Mouse (Mus musculus) CH12.LX (cell line): ENCODE measurements around the gene Keap1. TPM values are rescaled to one million over a fixed set of nuclear protein-coding genes. Genes with fewer than 3 reads are reported as not detected.

ENCODE experiments used
- DNase-seq: peaks from one replicate; pipeline ENCODE4 v3.0.0-alpha.2; 2013; ENCODE audit errors: extremely low read depth
- H3K27ac ChIP-seq: 2 replicates; pipeline ENCODE4 v1.5.1; 2012; ENCODE audit warnings: low read depth, mild to moderate bottlenecking, control low read depth, moderate library complexity; ENCODE audit not compliant: insufficient read depth
- H3K27me3 ChIP-seq: replicated peaks from 2 replicates; pipeline ENCODE3; 2012; ENCODE audit warnings: inconsistent platforms
- H3K36me3 ChIP-seq, 2 experiments: replicated peaks in 1 of 2; 2 replicates each; pipeline versions ENCODE3 to v1.6.1; 2012; ENCODE audit warnings: inconsistent platforms in 1 of 2, low read length in 1 of 2, mild to moderate bottlenecking in 1 of 2, mixed read lengths in 1 of 2, moderate library complexity in 1 of 2; ENCODE audit not compliant: control insufficient read depth in 1 of 2, insufficient read depth in 1 of 2
- H3K4me1 ChIP-seq, 2 experiments: 2 replicates each; pipeline ENCODE4 v1.6.1; 2012; ENCODE audit warnings: inconsistent platforms in 1 of 2, moderate library complexity in 1 of 2; ENCODE audit not compliant: insufficient read depth in 2 of 2, control insufficient read depth in 1 of 2
- H3K4me2 ChIP-seq: 2 replicates; pipeline ENCODE4 v1.6.1; 2012; ENCODE audit warnings: low read depth, mild to moderate bottlenecking, control low read depth; ENCODE audit not compliant: poor library complexity, insufficient read depth, severe bottlenecking
- H3K4me3 ChIP-seq, 3 experiments: fragments of 150-350 bp in 1 of 3; sonication (generic) in 1 of 3; replicated peaks in 1 of 3; 2 replicates each; pipeline versions ENCODE3 to v1.5.1; 2011 to 2012; ENCODE audit warnings: low read depth in 2 of 3, low read length in 2 of 3, mild to moderate bottlenecking in 2 of 3, moderate library complexity in 2 of 3, control low read depth in 1 of 3, improper control_type of control experiment in 1 of 3, inconsistent platforms in 1 of 3, mixed read lengths in 1 of 3; ENCODE audit not compliant: poor library complexity in 1 of 3
- H3K79me2 ChIP-seq: replicated peaks from 2 replicates; pipeline ENCODE4 v1.6.1; 2012; ENCODE audit warnings: mild to moderate bottlenecking, moderate library complexity; ENCODE audit not compliant: control insufficient read depth, poor library complexity, insufficient read depth, severe bottlenecking; ENCODE audit errors: extremely low read depth
- H3K9ac ChIP-seq: 2 replicates; pipeline ENCODE4 v1.6.1; 2012; ENCODE audit warnings: low read depth, mild to moderate bottlenecking, control low read depth, moderate library complexity; ENCODE audit not compliant: insufficient read depth
- H3K9me3 ChIP-seq: replicated peaks from 2 replicates; pipeline ENCODE3; 2012; ENCODE audit warnings: low read length, inconsistent platforms, mixed read lengths
- CHD1 ChIP-seq: IDR thresholded peaks from 2 replicates; pipeline ENCODE4 v1.6.1; 2012; ENCODE audit warnings: low read depth, low read length, improper control_type of control experiment, inconsistent platforms
- CHD2 ChIP-seq: IDR thresholded peaks from 2 replicates; pipeline ENCODE4 v1.6.1; 2011; ENCODE audit warnings: low read length, improper control_type of control experiment
- CTCF ChIP-seq, 2 experiments: IDR thresholded peaks in 1 of 2; conservative IDR thresholded peaks in 1 of 2; 2 replicates each; pipeline ENCODE4 v1.5.1; 2011 to 2012; ENCODE audit warnings: low read depth in 2 of 2, low read length in 2 of 2, improper control_type of control experiment in 1 of 2, inconsistent platforms in 1 of 2, mild to moderate bottlenecking in 1 of 2, moderate library complexity in 1 of 2
- E2F4 ChIP-seq: IDR thresholded peaks from 2 replicates; pipeline ENCODE4 v1.6.1; 2011; ENCODE audit warnings: low read depth, low read length, improper control_type of control experiment; ENCODE audit not compliant: insufficient replicate concordance
- GABPA ChIP-seq: IDR thresholded peaks from 2 replicates; pipeline ENCODE4 v1.6.1; 2012; ENCODE audit warnings: low read depth, low read length, improper control_type of control experiment, inconsistent platforms; ENCODE audit not compliant: insufficient replicate concordance
- IRF4 ChIP-seq: IDR thresholded peaks from 2 replicates; pipeline ENCODE4 v1.6.1; 2014; ENCODE audit warnings: low read depth, mild to moderate bottlenecking, inconsistent platforms, low read length, improper control_type of control experiment
- KAT2A ChIP-seq: IDR thresholded peaks from 2 replicates; pipeline ENCODE4 v1.6.1; 2012; ENCODE audit warnings: low read length, improper control_type of control experiment, inconsistent platforms; ENCODE audit not compliant: insufficient replicate concordance
- MAFK ChIP-seq: IDR thresholded peaks from 2 replicates; pipeline ENCODE4 v1.6.1; 2011; ENCODE audit warnings: low read length, improper control_type of control experiment; ENCODE audit not compliant: insufficient replicate concordance
- MAX ChIP-seq: IDR thresholded peaks from 2 replicates; pipeline ENCODE4 v1.6.1; 2011; ENCODE audit warnings: low read length, improper control_type of control experiment
- MEF2A ChIP-seq: IDR thresholded peaks from 2 replicates; pipeline ENCODE4 v1.6.1; 2014; ENCODE audit warnings: low read depth, mild to moderate bottlenecking, inconsistent platforms, low read length, improper control_type of control experiment, borderline replicate concordance
- MYC ChIP-seq: IDR thresholded peaks from 2 replicates; pipeline ENCODE4 v1.6.1; 2011; ENCODE audit warnings: low read depth, mild to moderate bottlenecking, improper control_type of control experiment, low read length
- NELFE ChIP-seq: IDR thresholded peaks from 2 replicates; pipeline ENCODE4 v1.6.1; 2011; ENCODE audit warnings: low read depth, low read length, improper control_type of control experiment
- NRF1 ChIP-seq: IDR thresholded peaks from 2 replicates; pipeline ENCODE4 v1.6.1; 2014; ENCODE audit warnings: low read depth, mild to moderate bottlenecking, inconsistent platforms, low read length, improper control_type of control experiment, moderate library complexity
- POLR2A ChIP-seq: IDR thresholded peaks from 2 replicates; pipeline ENCODE4 v1.6.1; 2011; ENCODE audit warnings: low read depth, mild to moderate bottlenecking, improper control_type of control experiment, low read length
- POLR2AphosphoS2 ChIP-seq: IDR thresholded peaks from 2 replicates; pipeline ENCODE4 v1.6.1; 2011; ENCODE audit warnings: low read depth, low read length, improper control_type of control experiment
- TCF12 ChIP-seq: IDR thresholded peaks from 2 replicates; pipeline ENCODE4 v1.6.1; 2014; ENCODE audit warnings: low read depth, mild to moderate bottlenecking, inconsistent platforms, low read length, improper control_type of control experiment
- USF1 ChIP-seq: IDR thresholded peaks from 2 replicates; pipeline ENCODE4 v1.6.1; 2014; ENCODE audit warnings: low read depth, mild to moderate bottlenecking, inconsistent platforms, low read length, improper control_type of control experiment
- USF2 ChIP-seq: conservative IDR thresholded peaks from 2 replicates; pipeline ENCODE4 v1.6.1; 2011; ENCODE audit warnings: low read depth, low read length, improper control_type of control experiment
- ZKSCAN1 ChIP-seq: IDR thresholded peaks from 2 replicates; pipeline ENCODE4 v1.6.1; 2012; ENCODE audit warnings: low read depth, inconsistent platforms, low read length, improper control_type of control experiment, borderline replicate concordance
- ZNF384 ChIP-seq: IDR thresholded peaks from 2 replicates; pipeline ENCODE4 v1.6.1; 2012; ENCODE audit warnings: low read depth, low read length, improper control_type of control experiment, inconsistent platforms
- dilution Hi-C: fragments of 300-500 bp; cut with MboI; formaldehyde crosslinking; loops from 2 replicates; pipeline ENCODE4 v1.14.3; 2020; ENCODE audit warnings: low sequenced_read_pairs; ENCODE audit not compliant: extremely low pct_unique_long_range_greater_than_20kb, extremely low pct_ligation_motif_present
- in situ Hi-C: fragments of 300-500 bp; cut with MboI; formaldehyde crosslinking; loops from 3 replicates; pipeline ENCODE4 v1.14.3; 2019; ENCODE audit warnings: low sequenced_read_pairs, low pct_ligation_motif_present, low pct_unique_long_range_greater_than_20kb, mixed read lengths
- polyA plus RNA-seq: library from polyadenylated mRNA; unstranded; fragments of >175 nt; gene quantifications from 2 replicates; pipeline ENCODE4 v1.2.1, GENCODE M21; 2012; ENCODE audit warnings: low read depth; ENCODE audit not compliant: insufficient read length
- total RNA-seq, 2 experiments: library from RNA; depleted of rRNA; stranded (reverse); fragments of 300-350 nt in 1 of 2; fragments of >200 nt in 1 of 2; gene quantifications; 2 replicates each; pipeline ENCODE4 v1.2.3; 2012 to 2014

Keap1 gene
- total and polyA plus RNA-seq, 3 experiments, result 18.4 to 41.7 (median 31.2) TPM

GRCm38 (mm10) chr9:21180402-21180801 lies 58.8 kb downstream of the Keap1 start:
- H3K27ac ChIP-seq, result no peak overlapping the region
- TF ChIP-seq ZNF384 (no peak), NRF1 (no peak), NELFE (no peak), E2F4 (no peak), CHD1 (no peak), MAFK (no peak), MAX (no peak), USF2 (no peak), MEF2A (no peak), POLR2A (no peak), ZKSCAN1 (no peak), USF1 (no peak), CHD2 (no peak), CTCF (conservative IDR thresholded peaks at IDR 0.05 in 1 of 2, IDR thresholded peaks at IDR 0.05 in 1 of 2; ENCODE audit: low read depth in 2 of 2, low read length in 2 of 2) (no peak), MYC (no peak), POLR2AphosphoS2 (no peak), KAT2A (no peak), IRF4 (no peak), GABPA (no peak), TCF12 (no peak)
- no peak for DNase-seq
- H3K4me1 ChIP-seq, result peaks cover 21 to 40% of the 10 kb centered on the region in 2 experiments
- peaks cover 0 to 9% of the 10 kb centered on the region in 2 experiments for H3K36me3 ChIP-seq
- no peak overlapping the region for H3K4me2 ChIP-seq
- dilution Hi-C loops, result no loop called here
- H3K4me3 ChIP-seq, result no peak overlapping the region
- H3K79me2 ChIP-seq, result peaks cover 3% of the 10 kb centered on the region
- in situ Hi-C loops, result no loop called here
- H3K9me3 ChIP-seq, result no peaks in the 10 kb centered on the region
- no peaks in the 10 kb centered on the region for H3K27me3 ChIP-seq
- H3K9ac ChIP-seq, result no peak overlapping the region

Other genes with a start within 250 kb of the Keap1 start
Only the 20 nearest of the 21 such genes appear.
- gene Icam1, start 223.4 kb downstream of the Keap1 start, total RNA-seq (2012; rRNA removed), result 128 and 202 TPM in 2 replicates
- gene Icam1, start 223.4 kb downstream of the Keap1 start, total RNA-seq (2014; rRNA removed), result 101 and 102 TPM in 2 replicates
- 64.2 and 70.6 TPM in 2 replicates for gene Icam1, start 223.4 kb downstream of the Keap1 start, polyA plus RNA-seq
- gene Icam4, start 210.0 kb downstream of the Keap1 start, total RNA-seq (2012; rRNA removed), result 2.9 and 3.1 TPM in 2 replicates
- 1.1 and 1.2 TPM in 2 replicates for gene Icam4, start 210.0 kb downstream of the Keap1 start, total RNA-seq (2014; rRNA removed)
- 0.72 and 0.96 TPM in 2 replicates for gene Icam4, start 210.0 kb downstream of the Keap1 start, polyA plus RNA-seq
- gene Icam5, start 207.3 kb downstream of the Keap1 start, total RNA-seq (2012; rRNA removed), result 4.9 TPM in 2 replicates
- gene Icam5, start 207.3 kb downstream of the Keap1 start, total RNA-seq (2014; rRNA removed), result 0.89 and 1.0 TPM in 2 replicates
- gene Icam5, start 207.3 kb downstream of the Keap1 start, polyA plus RNA-seq, result 1.6 and 1.7 TPM in 2 replicates
- 1.1 TPM in 1 of 2 replicates, not detected in the other for gene Zglp1, start 172.3 kb downstream of the Keap1 start, total RNA-seq (2012; rRNA removed)
- gene Zglp1, start 172.3 kb downstream of the Keap1 start, total RNA-seq (2014; rRNA removed), result 1.3 TPM in 1 of 2 replicates, not detected in the other
- gene Zglp1, start 172.3 kb downstream of the Keap1 start, polyA plus RNA-seq, result 0.87 and 0.98 TPM in 2 replicates
- gene Gm49373, start 166.3 kb downstream of the Keap1 start, total RNA-seq (2012; rRNA removed), result 0.85 and 1.8 TPM in 2 replicates
- 0.54 and 0.60 TPM in 2 replicates for gene Gm49373, start 166.3 kb downstream of the Keap1 start, total RNA-seq (2014; rRNA removed)
- gene Gm49373, start 166.3 kb downstream of the Keap1 start, polyA plus RNA-seq, result 1.5 and 2.9 TPM in 2 replicates
- gene Fdx1l, start 165.7 kb downstream of the Keap1 start, total RNA-seq (2012; rRNA removed), result 79.7 and 90.4 TPM in 2 replicates
- 67.2 and 70.8 TPM in 2 replicates for gene Fdx1l, start 165.7 kb downstream of the Keap1 start, total RNA-seq (2014; rRNA removed)
- gene Fdx1l, start 165.7 kb downstream of the Keap1 start, polyA plus RNA-seq, result 105 and 112 TPM in 2 replicates
- gene Gm38431, start 147.4 kb downstream of the Keap1 start, total RNA-seq (2012; rRNA removed), result 20.6 and 30.5 TPM in 2 replicates
- gene Gm38431, start 147.4 kb downstream of the Keap1 start, total RNA-seq (2014; rRNA removed), result 0.26 and 1.1 TPM in 2 replicates
- 7.1 and 9.8 TPM in 2 replicates for gene Gm38431, start 147.4 kb downstream of the Keap1 start, polyA plus RNA-seq
- gene Raver1, start 147.4 kb downstream of the Keap1 start, total RNA-seq (2012; rRNA removed), result 30.8 and 31.3 TPM in 2 replicates
- 16.0 and 18.9 TPM in 2 replicates for gene Raver1, start 147.4 kb downstream of the Keap1 start, total RNA-seq (2014; rRNA removed)
- gene Raver1, start 147.4 kb downstream of the Keap1 start, polyA plus RNA-seq, result 77.9 and 101 TPM in 2 replicates
- gene Tyk2, start 108.1 kb downstream of the Keap1 start, total RNA-seq (2012; rRNA removed), result 64.3 and 80.0 TPM in 2 replicates
- 39.0 and 40.6 TPM in 2 replicates for gene Tyk2, start 108.1 kb downstream of the Keap1 start, total RNA-seq (2014; rRNA removed)
- gene Tyk2, start 108.1 kb downstream of the Keap1 start, polyA plus RNA-seq, result 45.1 and 49.6 TPM in 2 replicates
- gene Cdc37, start 89.4 kb downstream of the Keap1 start, total RNA-seq (2012; rRNA removed), result 227 and 230 TPM in 2 replicates
- gene Cdc37, start 89.4 kb downstream of the Keap1 start, total RNA-seq (2014; rRNA removed), result 84.1 and 87.2 TPM in 2 replicates
- gene Cdc37, start 89.4 kb downstream of the Keap1 start, polyA plus RNA-seq, result 447 and 532 TPM in 2 replicates
- 4.1 and 4.8 TPM in 2 replicates for gene Pde4a, start 73.6 kb downstream of the Keap1 start, total RNA-seq (2012; rRNA removed)
- 1.2 and 1.7 TPM in 2 replicates for gene Pde4a, start 73.6 kb downstream of the Keap1 start, total RNA-seq (2014; rRNA removed)
- 7.2 and 7.6 TPM in 2 replicates for gene Pde4a, start 73.6 kb downstream of the Keap1 start, polyA plus RNA-seq
- not detected in 2 replicates for gene S1pr5, start 9.1 kb upstream of the Keap1 start, total RNA-seq (2012; rRNA removed)
- gene S1pr5, start 9.1 kb upstream of the Keap1 start, total RNA-seq (2014; rRNA removed), result not detected in 2 replicates
- gene S1pr5, start 9.1 kb upstream of the Keap1 start, polyA plus RNA-seq, result not detected in 2 replicates
- gene Atg4d, start 25.9 kb upstream of the Keap1 start, total RNA-seq (2012; rRNA removed), result 13.5 and 14.3 TPM in 2 replicates
- gene Atg4d, start 25.9 kb upstream of the Keap1 start, total RNA-seq (2014; rRNA removed), result 10.3 and 10.9 TPM in 2 replicates
- gene Atg4d, start 25.9 kb upstream of the Keap1 start, polyA plus RNA-seq, result 7.7 and 9.4 TPM in 2 replicates
- gene Kri1, start 48.6 kb upstream of the Keap1 start, total RNA-seq (2012; rRNA removed), result 55.5 and 62.6 TPM in 2 replicates
- 28.8 and 29.0 TPM in 2 replicates for gene Kri1, start 48.6 kb upstream of the Keap1 start, total RNA-seq (2014; rRNA removed)
- 57.1 and 64.9 TPM in 2 replicates for gene Kri1, start 48.6 kb upstream of the Keap1 start, polyA plus RNA-seq
- 9.7 and 12.6 TPM in 2 replicates for gene Cdkn2d, start 52.0 kb upstream of the Keap1 start, total RNA-seq (2012; rRNA removed)
- 7.1 and 7.3 TPM in 2 replicates for gene Cdkn2d, start 52.0 kb upstream of the Keap1 start, total RNA-seq (2014; rRNA removed)
- 2.2 and 2.9 TPM in 2 replicates for gene Cdkn2d, start 52.0 kb upstream of the Keap1 start, polyA plus RNA-seq
- 1.4 and 2.6 TPM in 2 replicates for gene Ap1m2, start 73.0 kb upstream of the Keap1 start, total RNA-seq (2012; rRNA removed)
- 0.51 TPM in 2 replicates for gene Ap1m2, start 73.0 kb upstream of the Keap1 start, total RNA-seq (2014; rRNA removed)
- 0.29 and 0.51 TPM in 2 replicates for gene Ap1m2, start 73.0 kb upstream of the Keap1 start, polyA plus RNA-seq
- 27.4 and 36.5 TPM in 2 replicates for gene Slc44a2, start 81.3 kb upstream of the Keap1 start, total RNA-seq (2012; rRNA removed)
- gene Slc44a2, start 81.3 kb upstream of the Keap1 start, total RNA-seq (2014; rRNA removed), result 22.1 and 26.1 TPM in 2 replicates
- 52.5 and 62.9 TPM in 2 replicates for gene Slc44a2, start 81.3 kb upstream of the Keap1 start, polyA plus RNA-seq
- gene Ilf3, start 128.5 kb upstream of the Keap1 start, total RNA-seq (2012; rRNA removed), result 77.3 TPM in 2 replicates
- gene Ilf3, start 128.5 kb upstream of the Keap1 start, total RNA-seq (2014; rRNA removed), result 72.8 and 75.8 TPM in 2 replicates
- 128 and 145 TPM in 2 replicates for gene Ilf3, start 128.5 kb upstream of the Keap1 start, polyA plus RNA-seq
- gene Qtrt1, start 172.5 kb upstream of the Keap1 start, total RNA-seq (2012; rRNA removed), result 57.8 and 60.5 TPM in 2 replicates
- gene Qtrt1, start 172.5 kb upstream of the Keap1 start, total RNA-seq (2014; rRNA removed), result 43.1 and 48.1 TPM in 2 replicates
- 52.4 and 56.8 TPM in 2 replicates for gene Qtrt1, start 172.5 kb upstream of the Keap1 start, polyA plus RNA-seq
- 51.7 and 55.4 TPM in 2 replicates for gene Dnm2, start 185.5 kb upstream of the Keap1 start, total RNA-seq (2012; rRNA removed)
- 36.4 and 37.0 TPM in 2 replicates for gene Dnm2, start 185.5 kb upstream of the Keap1 start, total RNA-seq (2014; rRNA removed)
- gene Dnm2, start 185.5 kb upstream of the Keap1 start, polyA plus RNA-seq, result 64.3 and 66.0 TPM in 2 replicates